Mouse (Mus musculus) kidney, postnatal 10 days (tissue): ENCODE measurements around the gene Pla2g4c.

Source experiments
- DNase-seq: peaks from one replicate; pipeline ENCODE4 v3.0.0; 2021; ENCODE audit warnings: mixed read lengths

The Pla2g4c gene

GRCm38 (mm10) chr7:13397832-13398231, 73.4 kb downstream of the Pla2g4c start, which contains the start of gene Cabp5:
Cabp5 (plus strand) TSS chr7:13398132.
- DNase-seq: no peak
